Mouse (Mus musculus): Measurements from ENCODE around the gene Capn7. TPM values are rescaled to one million over a fixed set of nuclear protein-coding genes. Genes with fewer than 3 reads are reported as not detected.

Capn7 gene
- polyA plus RNA-seq (2012; fragmentation: generic; extraction: Trizol) = 9.3 TPM

GRCm38 (mm10) chr14:31336369-31337155, at the start of gene Capn7:
Capn7 (plus strand) TSS chr14:31336638.
- Histone ChIP-seq H3K27me3 (ENCODE audit: control insufficient read depth, insufficient read depth, insufficient read length) (no peaks in the 10 kb centered on the region), H3K79me2 (ENCODE audit: control insufficient read depth, insufficient read depth) (peaks cover 24% of the 10 kb centered on the region), H3K36me3 (ENCODE audit: control insufficient read depth, insufficient read depth) (no peaks in the 10 kb centered on the region), H3K4me2 (ENCODE audit: low read depth) (peak within 1 kb of the TSS; percentile 96), H3ac (ENCODE audit: control insufficient read depth, insufficient read length) (peak within 1 kb of the TSS; percentile 89), H3K4me3 (peak within 1 kb of the TSS; percentile 40)
- TF ChIP-seq CEBPB (IDR thresholded peaks at IDR 0.05; ENCODE audit: insufficient read depth, poor library complexity, severe bottlenecking) = no peak
- TF ChIP-seq MYOG (IDR thresholded peaks at IDR 0.05; ENCODE audit: control insufficient read depth in 1 of 3, insufficient read depth in 1 of 3, insufficient read length in 2 of 3, low read depth in 2 of 3) = peak in 1 of 3 experiments; percentile 53
- TF ChIP-seq USF1 (IDR thresholded peaks at IDR 0.05; ENCODE audit: low read depth) = peak; percentile 28
- peak; percentile 87 for TF ChIP-seq POLR2A (IDR thresholded peaks at IDR 0.05; ENCODE audit: insufficient read length, low read depth)
- no peak for TF ChIP-seq MAX (IDR thresholded peaks at IDR 0.05; ENCODE audit: low read depth)
- peak; percentile 86 for TF ChIP-seq POLR2AphosphoS2 (IDR thresholded peaks at IDR 0.05; ENCODE audit: insufficient read length, low read depth)
- no peak for TF ChIP-seq E2F4 (IDR thresholded peaks at IDR 0.05; ENCODE audit: insufficient read depth)
- TF ChIP-seq MYOD1 (IDR thresholded peaks at IDR 0.05; ENCODE audit: control insufficient read depth in 1 of 3, insufficient read length in 2 of 3, low read depth in 2 of 3) = peak; percentile 16 to 72 (median 66)
- no peak for TF ChIP-seq REST (IDR thresholded peaks at IDR 0.05; ENCODE audit: insufficient read depth, insufficient read length)
- TF ChIP-seq TCF12 (IDR thresholded peaks at IDR 0.05; ENCODE audit: insufficient read depth, poor library complexity, severe bottlenecking) = no peak
- TF ChIP-seq SRF (IDR thresholded peaks at IDR 0.05; ENCODE audit: control insufficient read depth, insufficient read length, low read depth) = no peak

GRCm38 (mm10) chr14:31313192-31313591, 23.2 kb upstream of the Capn7 start:
- no peaks in the 10 kb centered on the region for H3K36me3 ChIP-seq (ENCODE audit: control insufficient read depth, insufficient read depth)
- H3K79me2 ChIP-seq (ENCODE audit: control insufficient read depth, insufficient read depth) = no peaks in the 10 kb centered on the region
- no peak for TF ChIP-seq TCF12 (IDR thresholded peaks at IDR 0.05; ENCODE audit: insufficient read depth, poor library complexity, severe bottlenecking)
- TF ChIP-seq CEBPB (IDR thresholded peaks at IDR 0.05; ENCODE audit: insufficient read depth, poor library complexity, severe bottlenecking) = no peak
- TF ChIP-seq TCF3 (IDR thresholded peaks at IDR 0.05; ENCODE audit: insufficient read length, low read depth) = no peak
- no peak for TF ChIP-seq REST (IDR thresholded peaks at IDR 0.05; ENCODE audit: insufficient read depth, insufficient read length)
- TF ChIP-seq MYOD1 (IDR thresholded peaks at IDR 0.05; ENCODE audit: control insufficient read depth in 1 of 3, insufficient read length in 2 of 3, low read depth in 2 of 3) = no peak
- H3ac ChIP-seq (ENCODE audit: control insufficient read depth, insufficient read length) = no peak overlapping the region
- H3K27me3 ChIP-seq (ENCODE audit: control insufficient read depth, insufficient read depth, insufficient read length) = peaks cover 55% of the 10 kb centered on the region
- no peak overlapping the region for H3K4me3 ChIP-seq
- H3K4me2 ChIP-seq (ENCODE audit: low read depth) = no peak overlapping the region

GRCm38 (mm10) chr14:31316613-31317012, 19.8 kb upstream of the Capn7 start:
- Histone ChIP-seq H3K4me3 (no peak overlapping the region), H3K4me2 (ENCODE audit: low read depth) (peak overlapping the region; percentile 1), H3ac (ENCODE audit: control insufficient read depth, insufficient read length) (no peak overlapping the region), H3K36me3 (ENCODE audit: control insufficient read depth, insufficient read depth) (no peaks in the 10 kb centered on the region), H3K27me3 (ENCODE audit: control insufficient read depth, insufficient read depth, insufficient read length) (peaks cover 58% of the 10 kb centered on the region), H3K79me2 (ENCODE audit: control insufficient read depth, insufficient read depth) (no peaks in the 10 kb centered on the region)
- TF ChIP-seq USF1 (IDR thresholded peaks at IDR 0.05; ENCODE audit: low read depth) (no peak), MYOD1 (IDR thresholded peaks at IDR 0.05; ENCODE audit: control insufficient read depth in 1 of 3, insufficient read length in 2 of 3, low read depth in 2 of 3) (no peak), TCF3 (IDR thresholded peaks at IDR 0.05; ENCODE audit: insufficient read length, low read depth) (no peak), MAX (IDR thresholded peaks at IDR 0.05; ENCODE audit: low read depth) (no peak), CEBPB (IDR thresholded peaks at IDR 0.05; ENCODE audit: insufficient read depth, poor library complexity, severe bottlenecking) (no peak), SRF (IDR thresholded peaks at IDR 0.05; ENCODE audit: control insufficient read depth, insufficient read length, low read depth) (no peak), POLR2A (IDR thresholded peaks at IDR 0.05; ENCODE audit: insufficient read length, low read depth) (no peak), TCF12 (IDR thresholded peaks at IDR 0.05; ENCODE audit: insufficient read depth, poor library complexity, severe bottlenecking) (no peak), POLR2AphosphoS2 (IDR thresholded peaks at IDR 0.05; ENCODE audit: insufficient read length, low read depth) (no peak), MYOG (IDR thresholded peaks at IDR 0.05; ENCODE audit: control insufficient read depth in 1 of 3, insufficient read depth in 1 of 3, insufficient read length in 2 of 3, low read depth in 2 of 3) (no peak), E2F4 (IDR thresholded peaks at IDR 0.05; ENCODE audit: insufficient read depth) (no peak), REST (IDR thresholded peaks at IDR 0.05; ENCODE audit: insufficient read depth, insufficient read length) (no peak)

- Histone ChIP-seq H3K79me2 (ENCODE audit: control insufficient read depth, insufficient read depth) (no peaks in the 10 kb centered on the region), H3K27me3 (ENCODE audit: control insufficient read depth, insufficient read depth, insufficient read length) (peaks cover 56% of the 10 kb centered on the region), H3K36me3 (ENCODE audit: control insufficient read depth, insufficient read depth) (no peaks in the 10 kb centered on the region), H3ac (ENCODE audit: control insufficient read depth, insufficient read length) (no peak overlapping the region), H3K4me2 (ENCODE audit: low read depth) (no peak overlapping the region), H3K4me3 (no peak overlapping the region)
- TF ChIP-seq MYOD1 (IDR thresholded peaks at IDR 0.05; ENCODE audit: control insufficient read depth in 1 of 3, insufficient read length in 2 of 3, low read depth in 2 of 3) (no peak), MYOG (IDR thresholded peaks at IDR 0.05; ENCODE audit: control insufficient read depth in 1 of 3, insufficient read depth in 1 of 3, insufficient read length in 2 of 3, low read depth in 2 of 3) (no peak), SRF (IDR thresholded peaks at IDR 0.05; ENCODE audit: control insufficient read depth, insufficient read length, low read depth) (no peak), TCF12 (IDR thresholded peaks at IDR 0.05; ENCODE audit: insufficient read depth, poor library complexity, severe bottlenecking) (no peak), MAX (IDR thresholded peaks at IDR 0.05; ENCODE audit: low read depth) (no peak), TCF3 (IDR thresholded peaks at IDR 0.05; ENCODE audit: insufficient read length, low read depth) (no peak), E2F4 (IDR thresholded peaks at IDR 0.05; ENCODE audit: insufficient read depth) (no peak), REST (IDR thresholded peaks at IDR 0.05; ENCODE audit: insufficient read depth, insufficient read length) (no peak), POLR2AphosphoS2 (IDR thresholded peaks at IDR 0.05; ENCODE audit: insufficient read length, low read depth) (no peak), POLR2A (IDR thresholded peaks at IDR 0.05; ENCODE audit: insufficient read length, low read depth) (no peak), CEBPB (IDR thresholded peaks at IDR 0.05; ENCODE audit: insufficient read depth, poor library complexity, severe bottlenecking) (no peak), USF1 (IDR thresholded peaks at IDR 0.05; ENCODE audit: low read depth) (no peak)
Measured at GRCm38 (mm10) chr14:31317754-31318153, 18.7 kb upstream of the Capn7 start.
